Mouse (Mus musculus): Measurements from ENCODE around the gene Olfr1375. TPM values are rescaled to one million over a fixed set of nuclear protein-coding genes. Genes with fewer than 3 reads are reported as not detected.

The Olfr1375 gene
- polyA plus RNA-seq, 1 experiment from 2014 or later = not detected

- H3K27ac ChIP-seq (replicated peaks) = peak within 1 kb of the TSS; percentile 96
- H3K36me3 ChIP-seq = peaks cover 34% of the 10 kb centered on the region
- H3K4me1 ChIP-seq = peaks cover 13% of the 10 kb centered on the region
- WGBS = under 1% methylated on average over 32 of the region's 32 CpGs
- peak; percentile 84 for DNase-seq (ENCODE audit: low spot score)
- H3K27me3 ChIP-seq (ENCODE audit: low read depth, poor library complexity, severe bottlenecking) = no peaks in the 10 kb centered on the region
- no peaks in the 10 kb centered on the region for H3K9me3 ChIP-seq (replicated peaks)
- H3K4me3 ChIP-seq = peak within 1 kb of the TSS; percentile 85
Observed at GRCm38 (mm10) chr11:51059151-51059571, 11.3 kb downstream of the Olfr1375 start, which contains the start of gene Zfp354a. TSS of gene Zfp354a (plus strand) at chr11:51059257.

DNA sequence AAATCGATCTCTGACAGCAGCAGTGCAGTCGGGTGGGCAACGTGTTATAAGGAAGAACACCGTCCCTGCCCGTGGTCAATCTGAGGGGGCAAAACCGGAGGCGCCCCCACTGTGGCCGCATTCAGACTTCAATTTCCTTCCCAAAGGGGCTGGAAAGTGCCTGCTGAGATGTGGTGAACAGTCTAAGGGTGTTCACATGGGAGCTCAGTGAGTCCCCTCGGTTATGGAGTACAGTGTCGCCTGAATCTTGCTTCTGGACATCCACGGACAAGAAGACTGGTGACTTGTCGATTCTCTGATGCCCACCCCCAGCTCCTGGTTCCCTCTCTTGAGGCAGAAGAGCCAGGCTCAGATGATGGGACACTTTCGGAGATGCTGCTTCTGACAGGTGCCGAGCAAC, 11.7 kb downstream of the Olfr1375 start:
- H3K4me1 ChIP-seq = peaks cover 13% of the 10 kb centered on the region
- no peak for DNase-seq (ENCODE audit: low spot score)
- H3K27me3 ChIP-seq (ENCODE audit: low read depth, poor library complexity, severe bottlenecking) = no peaks in the 10 kb centered on the region
- H3K27ac ChIP-seq (replicated peaks) = peak overlapping the region; percentile 96
- H3K4me3 ChIP-seq = peak overlapping the region; percentile 85
- 16% methylated on average over 14 of the region's 14 CpGs for WGBS
- H3K9me3 ChIP-seq (replicated peaks) = no peaks in the 10 kb centered on the region
- peaks cover 38% of the 10 kb centered on the region for H3K36me3 ChIP-seq

DNA sequence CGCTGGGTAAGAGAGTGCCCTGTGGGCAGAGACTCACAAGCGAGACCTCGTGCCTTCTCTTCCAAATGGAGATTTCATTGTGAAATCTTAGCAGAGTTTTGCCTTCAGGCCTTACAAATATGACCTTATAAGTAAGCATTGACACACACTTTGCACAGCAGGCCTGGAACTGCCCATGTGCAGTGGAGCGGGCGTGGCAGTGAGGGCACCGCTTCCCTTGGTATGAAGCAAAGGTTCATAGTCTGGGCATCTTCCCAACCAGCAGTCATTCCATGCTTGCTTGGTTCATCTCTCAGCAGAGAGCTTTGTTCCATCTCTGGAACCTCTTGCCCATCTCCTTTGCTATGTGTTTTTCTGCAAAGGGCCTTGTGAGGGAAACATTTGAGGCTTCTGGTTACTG, 13.1 kb downstream of the Olfr1375 start:
- Histone ChIP-seq H3K4me3 (no peak overlapping the region), H3K27ac (replicated peaks) (no peak overlapping the region), H3K4me1 (peaks cover 13% of the 10 kb centered on the region), H3K27me3 (ENCODE audit: low read depth, poor library complexity, severe bottlenecking) (no peaks in the 10 kb centered on the region), H3K9me3 (replicated peaks) (no peaks in the 10 kb centered on the region), H3K36me3 (peaks cover 51% of the 10 kb centered on the region)
- WGBS = 96% methylated on average over 6 of the region's 6 CpGs
- no peak for DNase-seq (ENCODE audit: low spot score)

DNA sequence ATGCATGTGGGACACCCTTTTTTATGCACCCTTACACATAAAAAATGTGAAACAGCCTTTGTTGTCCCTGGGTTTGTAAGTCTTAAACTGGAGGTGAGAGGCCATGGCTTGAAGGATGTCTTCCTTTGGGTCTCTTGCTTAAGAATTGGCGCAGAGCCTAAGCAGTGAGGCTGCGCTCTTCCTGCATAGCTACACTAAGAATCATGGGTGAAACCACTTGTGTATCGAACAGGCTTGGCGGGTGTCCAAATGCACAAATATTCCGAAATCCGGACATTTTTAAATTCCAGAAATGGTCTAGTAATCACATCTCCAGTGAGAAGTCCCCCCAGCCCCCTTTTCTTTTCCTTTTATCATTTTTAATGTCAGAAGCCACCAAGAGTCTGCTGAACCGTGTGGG, 15.4 kb downstream of the Olfr1375 start:
- no peak for DNase-seq (ENCODE audit: low spot score)
- no peak overlapping the region for H3K27ac ChIP-seq (replicated peaks)
- H3K36me3 ChIP-seq = peaks cover 74% of the 10 kb centered on the region
- WGBS = 96% methylated on average over 7 of the region's 7 CpGs
- no peaks in the 10 kb centered on the region for H3K9me3 ChIP-seq (replicated peaks)
- no peak overlapping the region for H3K4me3 ChIP-seq
- H3K4me1 ChIP-seq = peaks cover 13% of the 10 kb centered on the region
- no peaks in the 10 kb centered on the region for H3K27me3 ChIP-seq (ENCODE audit: low read depth, poor library complexity, severe bottlenecking)

GRCm38 (mm10) chr11:51063841-51064240, 15.9 kb downstream of the Olfr1375 start:
- Histone ChIP-seq H3K4me1 (peaks cover 13% of the 10 kb centered on the region), H3K27ac (replicated peaks) (no peak overlapping the region), H3K4me3 (no peak overlapping the region), H3K36me3 (peaks cover 80% of the 10 kb centered on the region), H3K9me3 (replicated peaks) (peaks cover 2% of the 10 kb centered on the region; the same call in 1 of the 2 replicates), H3K27me3 (ENCODE audit: low read depth, poor library complexity, severe bottlenecking) (no peaks in the 10 kb centered on the region)
- no peak for DNase-seq (ENCODE audit: low spot score)
- WGBS = 93% methylated on average over 8 of the region's 8 CpGs

DNA sequence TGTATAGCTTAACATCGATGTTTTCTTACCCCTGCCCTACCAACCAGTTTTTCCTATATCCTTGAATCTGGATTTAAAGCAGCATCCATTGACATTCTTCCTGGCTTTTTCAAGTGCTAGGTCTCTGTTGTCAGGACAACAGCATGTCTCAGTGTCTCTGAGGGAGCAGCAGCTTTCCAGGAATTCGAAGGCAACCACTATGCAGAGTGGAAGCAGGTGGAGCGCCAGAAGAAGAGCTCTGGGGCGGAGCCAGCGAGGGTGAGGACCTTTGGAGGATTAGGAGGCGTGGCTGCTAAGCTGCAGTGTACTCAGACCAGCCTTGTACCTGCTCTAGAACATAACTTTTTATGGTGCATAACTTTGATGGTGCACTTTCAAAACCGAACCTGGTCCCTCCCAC, 36.6 kb downstream of the Olfr1375 start:
- Histone ChIP-seq H3K4me3 (no peak overlapping the region), H3K36me3 (no peaks in the 10 kb centered on the region), H3K27me3 (ENCODE audit: low read depth, poor library complexity, severe bottlenecking) (no peaks in the 10 kb centered on the region), H3K27ac (replicated peaks) (no peak overlapping the region), H3K4me1 (peaks cover 8% of the 10 kb centered on the region), H3K9me3 (replicated peaks) (no peaks in the 10 kb centered on the region)
- WGBS = 56% methylated on average over 7 of the region's 7 CpGs
- no peak for DNase-seq (ENCODE audit: low spot score)

GRCm38 (mm10) chr11:51085269-51085668, 37.4 kb downstream of the Olfr1375 start:
- H3K4me1 ChIP-seq = peaks cover 8% of the 10 kb centered on the region
- H3K27me3 ChIP-seq (ENCODE audit: low read depth, poor library complexity, severe bottlenecking) = no peaks in the 10 kb centered on the region
- no peak overlapping the region for H3K27ac ChIP-seq (replicated peaks)
- no peaks in the 10 kb centered on the region for H3K9me3 ChIP-seq (replicated peaks)
- no peak overlapping the region for H3K4me3 ChIP-seq
- 73% methylated on average over 13 of the region's 13 CpGs for WGBS
- no peak for DNase-seq (ENCODE audit: low spot score)
- H3K36me3 ChIP-seq = no peaks in the 10 kb centered on the region

Other genes with a start within 250 kb of the Olfr1375 start
- gene Zfp354c, start 220.4 kb upstream of the Olfr1375 start, polyA plus RNA-seq (2016; fragmentation: Nextera tagmentation; extraction: Ambion mirVana) = 29.4 and 37.8 TPM in 2 replicates
- gene Zfp879, start 206.6 kb upstream of the Olfr1375 start, polyA plus RNA-seq (2016; fragmentation: Nextera tagmentation; extraction: Ambion mirVana) = 0.85 and 0.91 TPM in 2 replicates
- gene Grm6, start 197.4 kb upstream of the Olfr1375 start, polyA plus RNA-seq (2016; fragmentation: Nextera tagmentation; extraction: Ambion mirVana) = not detected in 2 replicates
- gene Zfp454, start 160.5 kb upstream of the Olfr1375 start, polyA plus RNA-seq (2016; fragmentation: Nextera tagmentation; extraction: Ambion mirVana) = 12.8 and 17.6 TPM in 2 replicates
- 25.1 and 29.9 TPM in 2 replicates for gene Zfp2, start 131.9 kb upstream of the Olfr1375 start, polyA plus RNA-seq (2016; fragmentation: Nextera tagmentation; extraction: Ambion mirVana)
- gene Zfp354b, start 116.5 kb upstream of the Olfr1375 start, polyA plus RNA-seq (2016; fragmentation: Nextera tagmentation; extraction: Ambion mirVana) = 0.65 and 0.74 TPM in 2 replicates
- not detected in 2 replicates for gene 4933414I15Rik, start 104.3 kb upstream of the Olfr1375 start, polyA plus RNA-seq (2016; fragmentation: Nextera tagmentation; extraction: Ambion mirVana)
- not detected in 2 replicates for gene Prop1, start 94.3 kb upstream of the Olfr1375 start, polyA plus RNA-seq (2016; fragmentation: Nextera tagmentation; extraction: Ambion mirVana)
- not detected in 2 replicates for gene Olfr1378, start 81.6 kb upstream of the Olfr1375 start, polyA plus RNA-seq (2016; fragmentation: Nextera tagmentation; extraction: Ambion mirVana)
- not detected in 2 replicates for gene Olfr1377, start 66.1 kb upstream of the Olfr1375 start, polyA plus RNA-seq (2016; fragmentation: Nextera tagmentation; extraction: Ambion mirVana)
- gene Olfr51, start 44.5 kb upstream of the Olfr1375 start, polyA plus RNA-seq (2016; fragmentation: Nextera tagmentation; extraction: Ambion mirVana) = not detected in 2 replicates
- not detected in 2 replicates for gene Olfr54, start 33.9 kb upstream of the Olfr1375 start, polyA plus RNA-seq (2016; fragmentation: Nextera tagmentation; extraction: Ambion mirVana)
- gene Zfp354a, start 11.1 kb downstream of the Olfr1375 start, polyA plus RNA-seq (2016; fragmentation: Nextera tagmentation; extraction: Ambion mirVana) = 10.2 and 10.8 TPM in 2 replicates
- not detected in 2 replicates for gene Gm12569, start 172.4 kb downstream of the Olfr1375 start, polyA plus RNA-seq (2016; fragmentation: Nextera tagmentation; extraction: Ambion mirVana)
- gene Clk4, start 213.6 kb downstream of the Olfr1375 start, polyA plus RNA-seq (2016; fragmentation: Nextera tagmentation; extraction: Ambion mirVana) = 100 and 120 TPM in 2 replicates
- gene BC049762, start 214.9 kb downstream of the Olfr1375 start, polyA plus RNA-seq (2016; fragmentation: Nextera tagmentation; extraction: Ambion mirVana) = 0.22 and 0.73 TPM in 2 replicates
- gene Col23a1, start 241.8 kb downstream of the Olfr1375 start, polyA plus RNA-seq (2016; fragmentation: Nextera tagmentation; extraction: Ambion mirVana) = 8.0 and 10.9 TPM in 2 replicates

Measured in midbrain, embryonic 10.5 days (tissue).